Mouse (Mus musculus) hindbrain, embryonic 15.5 days (tissue): ENCODE measurements around the gene Trpc2. TPM values are rescaled to one million over a fixed set of nuclear protein-coding genes. Genes with fewer than 3 reads are reported as not detected.

Experiments used
- ATAC-seq: fragments of 200-750 bp; cut with Nextera tagmentation; 2 replicates; pipeline ENCODE4 v1.8.0; 2017; ENCODE audit warnings: low read depth, moderate number of reproducible peaks, moderate TSS enrichment; ENCODE audit not compliant: low FRiP score
- H3K27ac ChIP-seq: fragments of 300-500 bp; sonication (generic); replicated peaks from 2 replicates; pipeline ENCODE4 v1.5.1; 2015; ENCODE audit warnings: mild to moderate bottlenecking, inconsistent platforms
- H3K27me3 ChIP-seq: fragments of 300-500 bp; sonication (generic); 2 replicates; pipeline ENCODE4 v1.6.1; 2015; ENCODE audit warnings: control low read depth, inconsistent platforms
- H3K36me3 ChIP-seq: fragments of 300-500 bp; sonication (generic); 2 replicates; pipeline ENCODE4 v1.6.1; 2015; ENCODE audit warnings: control low read depth, inconsistent platforms
- H3K4me1 ChIP-seq: fragments of 300-500 bp; sonication (generic); replicated peaks from 2 replicates; pipeline ENCODE4 v1.6.1; 2015; ENCODE audit warnings: control low read depth, inconsistent platforms
- H3K4me2 ChIP-seq: fragments of 300-500 bp; sonication (generic); 2 replicates; pipeline ENCODE4 v1.6.1; 2015; ENCODE audit warnings: moderate library complexity, mild to moderate bottlenecking, inconsistent platforms
- H3K4me3 ChIP-seq: fragments of 300-500 bp; sonication (generic); 2 replicates; pipeline ENCODE4 v1.5.1; 2015; ENCODE audit warnings: mild to moderate bottlenecking, inconsistent platforms
- H3K9ac ChIP-seq: fragments of 300-500 bp; sonication (generic); 2 replicates; pipeline ENCODE4 v1.6.1; 2015; ENCODE audit warnings: inconsistent platforms
- H3K9me3 ChIP-seq: fragments of 300-500 bp; sonication (generic); 2 replicates; pipeline ENCODE4 v1.6.1; 2016; ENCODE audit warnings: control low read depth, inconsistent platforms
- WGBS: fragments of 180-500 bp; shearing (Covaris S2); methylation state at CpG from one replicate; pipeline ENCODE4 v1.1.7; 2015; 5-methylcytosine and 5-hydroxymethylcytosine counted together
- polyA plus RNA-seq: library from polyadenylated mRNA; unstranded; fragments of >200 nt; fragmentation: Nextera tagmentation; extraction: Ambion mirVana; gene quantifications from 2 replicates; pipeline ENCODE4 v1.2.1, GENCODE M21; 2015

Trpc2 gene
- polyA plus RNA-seq, 1 experiment from 2014 or later, result not detected

DNA sequence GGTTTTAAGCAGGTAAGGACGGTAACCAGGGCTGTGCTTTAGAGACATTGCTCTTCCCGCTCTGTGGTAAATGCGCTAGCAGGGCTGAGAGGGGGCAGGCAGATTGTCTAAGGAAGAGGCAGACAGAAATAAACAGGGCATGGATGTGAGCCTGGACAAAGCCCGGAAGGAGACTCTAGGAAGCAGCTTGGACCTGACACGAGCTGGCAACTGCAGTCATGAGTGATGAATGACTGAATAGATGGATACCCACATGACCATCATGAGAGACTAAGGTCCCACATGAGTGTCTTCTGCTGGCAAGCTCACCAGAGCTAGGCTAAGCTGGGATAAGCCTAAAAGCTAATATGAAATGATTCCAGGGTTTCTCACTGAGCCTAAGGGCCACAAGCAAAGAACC is 21.2 kb downstream of the Trpc2 start:
- no peaks in the 10 kb centered on the region for H3K36me3 ChIP-seq
- H3K9ac ChIP-seq, result no peak overlapping the region
- 73% methylated on average over 5 of the region's 5 CpGs for WGBS
- no peak for ATAC-seq
- no peak overlapping the region for H3K4me3 ChIP-seq
- 0 out of 2 replicates have a peak, but pooled peaks cover under 1% of the 10 kb centered on the region for H3K27me3 ChIP-seq
- no peaks in the 10 kb centered on the region for H3K9me3 ChIP-seq
- no peak overlapping the region for H3K27ac ChIP-seq
- peaks cover 16% of the 10 kb centered on the region for H3K4me1 ChIP-seq
- H3K4me2 ChIP-seq, result no peak overlapping the region

DNA sequence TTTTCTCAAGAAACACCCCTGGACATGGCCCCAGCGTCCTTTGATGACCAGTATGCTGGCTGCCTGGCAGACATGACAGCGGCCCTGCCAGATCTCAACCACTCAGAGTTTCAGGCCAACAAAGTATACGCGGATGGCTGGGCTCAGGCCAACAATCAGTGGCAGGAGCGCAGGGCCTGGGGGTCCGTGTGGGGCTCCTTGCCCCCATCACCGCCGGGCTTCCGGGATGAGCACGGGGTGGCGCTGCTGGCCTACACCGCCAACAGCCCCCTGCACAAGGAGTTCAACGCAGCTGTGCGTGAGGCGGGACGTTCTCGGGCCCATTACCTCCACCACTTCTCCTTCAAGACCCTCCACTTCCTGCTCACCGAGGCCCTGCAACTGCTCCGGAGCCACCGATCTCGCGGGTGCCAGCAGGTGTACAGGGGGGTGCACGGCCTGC is 23.8 kb downstream of the Trpc2 start:
- no peaks in the 10 kb centered on the region for H3K36me3 ChIP-seq
- H3K9me3 ChIP-seq, result no peaks in the 10 kb centered on the region
- no peak overlapping the region for H3K27ac ChIP-seq
- peaks cover 5% of the 10 kb centered on the region; the same call in 1 of the 2 replicates for H3K4me1 ChIP-seq
- peak overlapping the region; percentile 51 for H3K4me2 ChIP-seq
- ATAC-seq, result peak; percentile 27; the same call in 1 of the 2 replicates
- peak overlapping the region; percentile 15 for H3K4me3 ChIP-seq
- no peak overlapping the region for H3K9ac ChIP-seq
- no peaks in the 10 kb centered on the region for H3K27me3 ChIP-seq
- whole genome bisulfite sequencing, result 16% methylated on average over 23 of the region's 23 CpGs

DNA sequence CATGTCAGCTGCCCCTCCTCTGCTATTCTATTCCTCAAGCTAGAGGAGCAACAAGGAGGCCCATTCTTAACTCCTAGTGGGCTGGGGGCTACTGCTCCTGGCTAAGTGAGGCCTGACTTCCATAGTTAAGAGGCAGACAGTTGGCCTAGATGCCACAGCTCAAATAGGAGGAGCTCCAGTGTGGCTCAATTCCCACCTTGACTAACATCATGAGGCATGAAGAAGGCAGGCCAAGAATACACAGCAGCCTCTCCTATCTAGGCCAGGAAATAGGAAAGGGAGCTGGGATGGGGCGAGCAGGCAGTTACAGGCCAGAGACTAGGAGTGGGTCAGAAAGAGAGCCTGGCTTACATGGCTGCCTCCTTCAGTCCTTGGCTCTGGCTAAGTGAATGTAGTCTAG is 25.3 kb downstream of the Trpc2 start:
- Histone ChIP-seq H3K27ac (no peak overlapping the region), H3K4me3 (no peak overlapping the region), H3K9me3 (no peaks in the 10 kb centered on the region), H3K27me3 (no peaks in the 10 kb centered on the region), H3K4me1 (peaks cover 5% of the 10 kb centered on the region; the same call in 1 of the 2 replicates), H3K36me3 (no peaks in the 10 kb centered on the region), H3K9ac (no peak overlapping the region), H3K4me2 (no peak overlapping the region)
- WGBS, result 97% methylated on average over 1 of the region's 1 CpGs
- ATAC-seq, result no peak

DNA sequence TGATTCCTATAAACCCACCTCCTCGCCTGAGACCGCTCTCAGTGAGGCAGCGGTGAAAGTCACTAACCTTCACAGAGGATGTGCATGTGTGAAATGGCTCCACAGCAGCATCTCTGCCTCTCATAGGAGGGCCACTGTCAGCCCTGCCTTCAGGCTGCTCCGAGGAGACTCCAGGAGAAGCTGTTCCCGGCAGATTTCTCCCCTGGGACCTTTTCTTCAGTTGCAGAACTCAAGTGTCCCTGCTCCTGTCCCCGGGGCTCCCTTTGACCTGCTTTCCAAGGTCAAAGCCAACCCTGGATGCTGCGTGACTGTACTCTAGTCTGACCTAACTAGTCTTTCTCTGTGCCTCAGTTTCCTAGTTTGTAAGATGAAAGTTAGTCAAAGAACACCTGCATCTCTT is 26.3 kb downstream of the Trpc2 start, which contains the start of gene Art5:
Gene Art5 (minus strand): TSS at position 319 of the 400 bp plus-strand sequence.
- H3K27me3 ChIP-seq, result no peaks in the 10 kb centered on the region
- no peaks in the 10 kb centered on the region for H3K9me3 ChIP-seq
- peaks cover 5% of the 10 kb centered on the region; the same call in 1 of the 2 replicates for H3K4me1 ChIP-seq
- H3K9ac ChIP-seq, result no peak within 1 kb of the TSS
- no peaks in the 10 kb centered on the region for H3K36me3 ChIP-seq
- no peak for ATAC-seq
- H3K27ac ChIP-seq, result no peak within 1 kb of the TSS
- H3K4me3 ChIP-seq, result no peak within 1 kb of the TSS
- H3K4me2 ChIP-seq, result no peak within 1 kb of the TSS
- WGBS, result 83% methylated on average over 7 of the region's 7 CpGs

DNA sequence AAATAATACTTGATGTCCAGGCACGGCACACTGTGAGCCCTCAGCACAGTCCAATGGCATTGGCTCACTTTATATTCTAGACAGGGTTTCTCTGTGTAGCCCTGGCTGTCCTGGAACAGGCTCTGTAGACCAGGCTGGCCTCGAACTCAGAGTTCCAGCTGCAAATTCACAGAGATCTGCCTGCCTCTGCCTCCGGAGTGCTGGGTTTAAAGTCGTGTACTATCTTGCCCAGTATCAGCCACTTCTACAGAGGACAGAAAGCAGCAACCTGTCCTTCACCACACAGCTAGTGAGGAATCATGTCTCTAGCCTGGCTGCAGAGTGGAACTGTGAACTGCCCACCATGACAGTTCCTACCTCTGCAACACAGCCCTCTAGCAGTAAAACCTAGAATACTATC is 26.8 kb downstream of the Trpc2 start:
- Histone ChIP-seq H3K9me3 (no peaks in the 10 kb centered on the region), H3K4me3 (no peak overlapping the region), H3K4me1 (peaks cover 5% of the 10 kb centered on the region; the same call in 1 of the 2 replicates), H3K27me3 (no peaks in the 10 kb centered on the region), H3K9ac (no peak overlapping the region), H3K27ac (no peak overlapping the region), H3K36me3 (no peaks in the 10 kb centered on the region), H3K4me2 (no peak overlapping the region)
- no peak for ATAC-seq
- WGBS, result 85% methylated on average over 4 of the region's 4 CpGs

DNA sequence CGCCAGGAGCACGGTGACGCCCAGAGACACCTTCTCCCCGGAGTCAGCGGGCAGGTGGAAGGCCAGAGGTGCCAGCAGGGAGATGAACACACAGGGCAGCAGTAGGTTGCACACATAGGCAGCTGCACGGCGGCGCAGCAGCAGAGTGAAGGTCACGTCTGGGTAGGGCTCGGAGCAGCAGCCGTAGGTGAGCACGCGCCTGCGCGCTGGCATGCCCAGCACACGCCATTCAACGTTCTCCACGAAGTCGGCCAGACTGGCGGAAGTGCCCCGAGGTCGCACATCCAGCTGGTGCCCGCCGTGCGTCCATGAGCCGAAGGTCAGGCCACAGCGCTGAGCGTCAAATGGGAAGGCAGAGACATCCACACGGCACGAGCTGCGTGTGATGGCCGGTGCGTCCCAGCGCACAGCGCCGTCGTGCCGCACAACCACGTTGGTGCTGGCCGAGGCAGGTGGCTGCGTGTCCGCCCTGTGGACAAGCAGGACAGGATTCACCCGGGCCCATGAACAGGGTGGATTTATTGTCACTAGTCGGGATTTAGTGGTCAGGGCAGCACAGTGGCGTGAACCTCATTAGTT is 30.3 kb downstream of the Trpc2 start:
- no peak for ATAC-seq
- Histone ChIP-seq H3K9me3 (no peaks in the 10 kb centered on the region), H3K9ac (no peak overlapping the region), H3K27me3 (no peaks in the 10 kb centered on the region), H3K27ac (no peak overlapping the region), H3K4me2 (no peak overlapping the region), H3K4me1 (no peaks in the 10 kb centered on the region), H3K4me3 (no peak overlapping the region), H3K36me3 (peaks cover 5% of the 10 kb centered on the region)
- 88% methylated on average over 45 of the region's 45 CpGs for WGBS

DNA sequence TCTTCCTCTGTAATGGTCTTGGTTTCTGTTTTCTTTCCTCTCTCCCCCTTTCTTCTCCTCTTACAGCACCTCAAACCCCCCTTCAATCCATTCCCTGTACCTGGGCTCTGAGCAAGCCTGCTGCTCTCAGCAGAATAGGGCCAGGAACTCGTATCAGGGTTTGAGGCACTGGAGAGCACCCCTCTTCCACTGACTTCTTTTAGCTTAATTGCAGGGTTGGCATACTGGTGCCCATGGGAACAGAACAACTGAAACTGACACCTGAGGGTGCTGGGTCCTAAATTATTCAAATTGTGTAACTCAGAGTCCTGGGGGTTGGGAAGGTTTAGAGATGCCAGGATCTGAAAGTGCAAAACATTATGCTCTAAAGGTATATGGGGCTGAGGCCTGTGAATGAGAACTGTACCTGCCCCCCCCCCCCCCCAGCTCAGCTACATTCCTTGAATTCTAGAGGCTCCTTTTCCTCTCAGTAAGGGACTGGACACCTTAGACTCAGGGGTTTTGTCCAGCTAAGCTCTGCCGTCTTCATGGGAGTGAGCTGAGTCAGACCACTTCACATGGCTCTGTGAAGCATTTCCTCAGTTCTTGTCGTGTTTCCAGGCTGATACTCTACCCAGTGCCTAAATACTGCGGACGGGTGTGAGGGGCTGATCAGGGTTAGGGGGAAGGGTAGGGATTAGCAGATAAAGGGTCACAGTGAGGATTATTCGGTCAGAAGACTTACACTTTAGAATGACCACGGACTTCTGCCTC is 33.8 kb downstream of the Trpc2 start, which contains the start of gene Chrna10:
Gene Chrna10 (minus strand): TSS at position 250 of the 753 bp plus-strand sequence.
- H3K9ac ChIP-seq, result no peak within 1 kb of the TSS
- H3K27me3 ChIP-seq, result no peaks in the 10 kb centered on the region
- WGBS, result 58% methylated on average over 7 of the region's 7 CpGs
- H3K9me3 ChIP-seq, result no peaks in the 10 kb centered on the region
- H3K36me3 ChIP-seq, result peaks cover 39% of the 10 kb centered on the region
- no peak within 1 kb of the TSS for H3K27ac ChIP-seq
- no peaks in the 10 kb centered on the region for H3K4me1 ChIP-seq
- H3K4me2 ChIP-seq, result no peak within 1 kb of the TSS
- ATAC-seq, result no peak; the same call in 1 of the 2 replicates
- H3K4me3 ChIP-seq, result no peak within 1 kb of the TSS

DNA sequence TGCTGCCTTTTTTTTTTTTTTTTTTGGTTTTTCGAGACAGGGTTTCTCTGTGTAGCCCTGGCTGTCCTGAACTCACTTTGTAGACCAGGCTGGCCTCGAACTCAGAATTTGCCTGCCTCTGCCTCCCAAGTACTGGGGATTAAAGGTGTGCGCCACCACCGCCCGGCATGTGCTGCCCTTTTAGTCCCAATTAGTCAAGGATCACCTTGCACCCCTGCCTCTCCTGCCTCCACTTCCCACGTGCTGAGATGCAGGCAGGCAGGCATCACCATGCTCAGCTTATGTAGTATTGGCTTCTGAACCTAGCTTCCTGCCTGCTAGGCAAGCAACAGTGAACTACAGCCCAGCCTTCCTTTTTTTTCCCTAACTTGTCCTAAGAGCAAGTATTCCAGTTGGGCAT is 34.5 kb downstream of the Trpc2 start:
- Histone ChIP-seq H3K9me3 (no peaks in the 10 kb centered on the region), H3K9ac (no peak overlapping the region), H3K27me3 (no peaks in the 10 kb centered on the region), H3K4me2 (no peak overlapping the region), H3K4me1 (no peaks in the 10 kb centered on the region), H3K36me3 (peaks cover 45% of the 10 kb centered on the region), H3K4me3 (no peak overlapping the region), H3K27ac (no peak overlapping the region)
- no peak for ATAC-seq
- 84% methylated on average over 6 of the region's 6 CpGs for WGBS

DNA sequence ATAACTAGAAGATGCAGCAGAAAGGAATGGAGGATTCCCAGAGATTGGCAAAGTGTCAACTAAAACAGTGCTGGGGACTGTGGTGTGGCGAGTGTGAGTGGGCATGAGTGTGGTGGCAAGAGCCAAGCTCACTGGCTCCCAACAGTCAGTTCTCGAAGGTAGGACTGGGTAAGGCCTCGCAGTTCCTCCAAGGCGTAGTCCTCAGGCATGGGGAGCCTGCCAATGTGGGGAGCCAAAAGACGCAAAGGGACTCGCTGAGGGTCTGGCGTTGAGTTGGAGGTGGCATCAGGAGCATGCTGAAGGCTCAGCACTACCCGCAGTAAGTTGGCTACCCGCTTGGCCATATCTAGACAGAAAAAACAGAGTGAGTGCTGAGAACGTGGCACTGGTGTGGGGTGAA is 37.4 kb downstream of the Trpc2 start:
- H3K27me3 ChIP-seq, result no peaks in the 10 kb centered on the region
- WGBS, result 93% methylated on average over 10 of the region's 10 CpGs

DNA sequence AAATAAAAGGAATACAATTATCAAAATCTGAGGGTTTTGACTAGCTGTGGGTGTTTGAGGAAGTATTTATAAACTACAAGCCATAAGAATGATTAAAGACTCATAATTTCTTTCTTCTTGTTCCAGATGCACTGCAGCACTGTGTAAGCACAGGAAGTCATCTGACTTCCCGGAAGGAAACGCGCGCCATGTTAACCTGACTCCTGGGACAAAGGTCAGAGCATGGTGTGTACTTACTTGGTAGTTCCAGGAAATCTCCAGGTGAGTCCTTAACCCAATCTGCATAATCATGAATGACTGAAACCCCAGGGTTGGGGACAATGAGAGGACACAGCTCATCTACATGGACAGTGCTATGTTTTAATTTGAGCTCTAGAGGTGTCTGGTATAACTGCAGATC is 49.5 kb downstream of the Trpc2 start:
- H3K4me1 ChIP-seq, result no peaks in the 10 kb centered on the region
- peaks cover 70% of the 10 kb centered on the region for H3K36me3 ChIP-seq
- no peaks in the 10 kb centered on the region for H3K27me3 ChIP-seq
- no peak overlapping the region for H3K4me2 ChIP-seq
- H3K9ac ChIP-seq, result no peak overlapping the region
- no peak overlapping the region for H3K27ac ChIP-seq
- WGBS, result 96% methylated on average over 4 of the region's 4 CpGs
- no peaks in the 10 kb centered on the region for H3K9me3 ChIP-seq
- H3K4me3 ChIP-seq, result no peak overlapping the region
- no peak for ATAC-seq

More for the DNA sequence above, 37.4 kb downstream of the Trpc2 start:
- Histone ChIP-seq H3K9ac (no peak overlapping the region), H3K36me3 (peaks cover 74% of the 10 kb centered on the region), H3K4me2 (no peak overlapping the region), H3K4me1 (no peaks in the 10 kb centered on the region), H3K27ac (no peak overlapping the region), H3K4me3 (no peak overlapping the region), H3K9me3 (no peaks in the 10 kb centered on the region)
- ATAC-seq, result no peak

DNA sequence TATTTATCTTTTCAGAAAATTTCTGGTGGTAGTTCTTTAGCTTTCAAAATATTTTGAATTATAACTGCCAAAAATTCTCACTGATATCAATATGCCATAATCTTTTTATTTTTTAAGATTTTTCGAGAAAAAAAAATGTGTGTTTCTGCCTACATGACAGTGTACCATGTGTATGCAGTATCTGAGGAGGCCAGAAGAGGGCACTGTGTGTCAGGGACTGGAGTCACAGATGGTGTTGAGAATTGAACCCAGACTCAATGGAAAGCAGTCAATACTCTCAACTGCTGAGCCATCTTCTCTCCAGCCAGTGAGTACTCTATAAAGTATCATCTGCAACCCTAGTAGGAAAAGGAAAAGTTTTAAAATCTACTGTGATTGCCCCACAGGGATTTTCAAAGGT is 54.5 kb downstream of the Trpc2 start:
- H3K36me3 ChIP-seq, result peaks cover 79% of the 10 kb centered on the region
- no peak overlapping the region for H3K4me3 ChIP-seq
- no peak overlapping the region for H3K9ac ChIP-seq
- H3K4me1 ChIP-seq, result no peaks in the 10 kb centered on the region
- H3K9me3 ChIP-seq, result no peaks in the 10 kb centered on the region
- H3K27me3 ChIP-seq, result no peaks in the 10 kb centered on the region
- no peak for ATAC-seq
- H3K27ac ChIP-seq, result no peak overlapping the region
- 88% methylated on average over 1 of the region's 1 CpGs for WGBS
- H3K4me2 ChIP-seq, result no peak overlapping the region

DNA sequence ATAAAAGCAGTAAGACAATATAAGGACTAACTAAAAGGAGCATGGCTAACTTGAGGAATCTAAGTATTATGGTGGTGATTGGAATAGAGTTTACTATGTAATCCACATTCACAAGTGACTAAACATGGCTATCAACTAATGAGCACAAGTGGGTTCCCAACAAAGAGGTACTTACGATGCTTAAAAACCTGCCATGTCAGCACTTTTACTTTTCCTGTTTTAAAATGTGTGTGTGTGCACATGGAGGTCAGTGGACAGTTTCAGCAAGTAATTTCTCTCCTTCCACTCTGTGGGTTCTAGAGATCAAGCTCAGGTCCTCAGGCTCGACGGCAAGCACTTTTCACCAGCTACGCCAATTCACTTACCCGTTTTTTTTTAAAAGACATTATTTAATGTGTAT is 55.0 kb downstream of the Trpc2 start:
- Histone ChIP-seq H3K4me2 (no peak overlapping the region), H3K9me3 (no peaks in the 10 kb centered on the region), H3K4me3 (no peak overlapping the region), H3K27ac (no peak overlapping the region), H3K27me3 (no peaks in the 10 kb centered on the region), H3K9ac (no peak overlapping the region), H3K4me1 (no peaks in the 10 kb centered on the region), H3K36me3 (peaks cover 75% of the 10 kb centered on the region)
- 98% methylated on average over 5 of the region's 5 CpGs for WGBS
- ATAC-seq, result no peak
